Mouse (Mus musculus) lung, postnatal 25 days (tissue): Measurements from ENCODE around the gene Mlx.
A peak's percentile ranks its signal among the peaks of the same experiment; 100 is the strongest.

ENCODE experiments used
- DNase-seq: peaks from one replicate; pipeline ENCODE4 v3.0.0; 2022; ENCODE audit warnings: low spot score

Gene Mlx

GRCm38 (mm10) chr11:101086756-101087681 lies at the start of gene Mlx:
Gene Mlx, plus strand, starts transcription at chr11:101087277.
- DNase-seq, result peak; percentile 94

- DNase-seq, result no peak
Measured at GRCm38 (mm10) chr11:101037795-101038194, 49.3 kb upstream of the Mlx start.

GRCm38 (mm10) chr11:101045826-101046225 lies 41.3 kb upstream of the Mlx start:
- no peak for DNase-seq

- DNase-seq, result no peak
Measured at GRCm38 (mm10) chr11:101046440-101046839, 40.6 kb upstream of the Mlx start.

GRCm38 (mm10) chr11:101047502-101047901 lies 39.6 kb upstream of the Mlx start:
- no peak for DNase-seq

- no peak for DNase-seq
Measured at GRCm38 (mm10) chr11:101050359-101050758, 36.7 kb upstream of the Mlx start.

- DNase-seq, result no peak
Measured at GRCm38 (mm10) chr11:101051051-101051493, 36.0 kb upstream of the Mlx start.

GRCm38 (mm10) chr11:101051617-101052016 lies 35.5 kb upstream of the Mlx start:
- DNase-seq, result no peak

GRCm38 (mm10) chr11:101052751-101053473 lies 34.2 kb upstream of the Mlx start:
- peak; percentile 37 for DNase-seq

- no peak for DNase-seq
Measured at GRCm38 (mm10) chr11:101053974-101054373, 33.1 kb upstream of the Mlx start.

GRCm38 (mm10) chr11:101055418-101055817 lies 31.7 kb upstream of the Mlx start:
- DNase-seq, result no peak

GRCm38 (mm10) chr11:101056885-101057284 lies 30.2 kb upstream of the Mlx start:
- peak; percentile 83 for DNase-seq

GRCm38 (mm10) chr11:101057860-101058259 lies 29.2 kb upstream of the Mlx start:
- DNase-seq, result peak; percentile 90

GRCm38 (mm10) chr11:101058726-101059125 lies 28.4 kb upstream of the Mlx start:
- DNase-seq, result no peak

- DNase-seq, result no peak
Measured at GRCm38 (mm10) chr11:101059473-101059872, 27.6 kb upstream of the Mlx start.

GRCm38 (mm10) chr11:101060126-101060525 lies 27.0 kb upstream of the Mlx start:
- DNase-seq, result peak; percentile 84

GRCm38 (mm10) chr11:101061049-101061448 lies 26.0 kb upstream of the Mlx start:
- no peak for DNase-seq

GRCm38 (mm10) chr11:101062165-101062884 lies 24.8 kb upstream of the Mlx start:
- DNase-seq, result peak; percentile 79

- DNase-seq, result no peak
Measured at GRCm38 (mm10) chr11:101062971-101063675, 24.0 kb upstream of the Mlx start.

GRCm38 (mm10) chr11:101063676-101064327 lies 23.3 kb upstream of the Mlx start:
- DNase-seq, result peak; percentile 88

- DNase-seq, result no peak
Measured at GRCm38 (mm10) chr11:101064462-101064861, 22.6 kb upstream of the Mlx start.
